Mouse (Mus musculus): ENCODE measurements at regions not wholly inside any gene's neighbourhood (a gene's known extent, or its start where the extent isn't known, plus 50 kb on each side); places are given as distances from the start of the nearest gene placed in this dataset.
"Not testable (repeated sequence)": the region's sequence is repeated elsewhere in the genome, so short reads cannot be mapped to it uniquely, and the experiment has no call there.

DNA sequence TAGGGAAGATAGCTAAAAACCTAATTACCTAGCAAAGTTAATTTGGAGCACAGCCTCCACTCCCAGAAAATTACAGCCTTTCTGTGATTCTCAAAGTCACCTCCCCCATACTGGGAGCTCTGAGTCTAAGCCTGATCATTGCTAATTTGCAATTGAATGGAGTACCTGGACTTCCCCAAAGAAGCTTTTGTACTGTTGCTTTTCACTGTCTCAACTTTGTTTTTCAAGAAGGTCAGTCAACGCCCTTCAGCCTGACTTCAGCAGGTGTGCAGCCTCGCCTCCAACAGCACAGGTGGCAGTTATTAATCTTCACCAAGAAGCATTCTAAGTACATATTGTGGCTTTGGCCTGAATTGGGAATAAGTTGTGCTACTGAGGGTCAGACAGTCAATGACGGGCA, 67.7 kb upstream of the Dnajc1 start:
- TF ChIP-seq CTCF (IDR thresholded peaks at IDR 0.05; ENCODE audit: low read depth); EP300 (optimal IDR thresholded peaks at IDR 0.05): not testable (repeated sequence)
